Mouse (Mus musculus) frontal cortex, adult 2 months (tissue): ENCODE data around the gene Sulf2. TPM values are rescaled to one million over a fixed set of nuclear protein-coding genes. Genes with fewer than 3 reads are reported as not detected.
"Not testable (repeated sequence)": the region's sequence is repeated elsewhere in the genome, so short reads cannot be mapped to it uniquely, and the experiment has no call there.

Experiments
- DNase-seq, 2 experiments: peaks; one replicate each; pipeline ENCODE4 v3.0.0; 2022; ENCODE audit warnings: low spot score in 1 of 2; ENCODE audit errors: extremely low spot score in 1 of 2
- polyA plus RNA-seq: library from polyadenylated mRNA; depleted of rRNA; stranded (reverse); fragments of >200 nt; gene quantifications from 2 replicates; pipeline ENCODE4 v1.2.3, GENCODE M21; 2012; rRNA removed

The Sulf2 gene
- polyA plus RNA-seq = 52.1 and 61.0 TPM in 2 replicates

DNA sequence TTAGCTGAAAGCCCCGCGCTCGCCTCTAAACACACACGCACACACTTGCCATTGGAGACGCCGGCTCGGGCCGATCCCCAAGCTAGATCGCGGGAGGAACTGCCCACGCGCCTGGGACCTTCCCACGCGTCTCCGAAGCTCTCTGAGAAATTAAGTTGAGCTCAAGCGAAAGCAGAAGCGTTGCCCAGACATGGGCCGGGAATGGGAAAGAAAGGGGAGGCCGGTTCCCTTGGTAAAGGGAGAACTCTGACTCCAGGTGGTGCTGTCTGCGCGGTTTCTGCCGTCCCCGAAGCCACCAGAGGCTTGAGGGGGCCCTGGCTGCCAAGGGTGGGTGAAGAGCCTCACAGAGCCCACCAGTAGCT lies at the start of gene Sulf2:
TSS of gene Sulf2 (minus strand) at position 210 of the 362 bp plus-strand sequence.
- DNase-seq = peak in 1 of 2 experiments; percentile 82

DNA sequence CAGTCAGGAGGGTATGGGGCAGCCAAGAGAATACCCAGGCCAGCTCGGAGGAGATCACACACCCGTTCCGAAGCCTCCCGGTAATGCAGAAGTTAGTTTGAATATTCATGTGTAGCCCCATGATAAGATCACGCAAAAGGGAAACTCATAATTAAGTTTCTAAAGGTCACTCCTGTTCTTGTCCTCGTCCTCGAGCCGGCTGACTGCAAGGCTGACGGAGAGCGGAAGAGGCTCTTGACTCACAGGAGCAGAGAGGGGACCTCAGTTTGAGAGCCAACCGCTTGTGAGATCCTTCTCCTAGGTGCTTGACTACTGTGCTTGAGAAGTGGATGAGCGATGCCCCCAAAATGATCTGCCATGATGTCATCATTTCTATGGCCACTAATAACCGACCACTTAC lies 48.7 kb upstream of the Sulf2 start:
- DNase-seq = no peak

DNA sequence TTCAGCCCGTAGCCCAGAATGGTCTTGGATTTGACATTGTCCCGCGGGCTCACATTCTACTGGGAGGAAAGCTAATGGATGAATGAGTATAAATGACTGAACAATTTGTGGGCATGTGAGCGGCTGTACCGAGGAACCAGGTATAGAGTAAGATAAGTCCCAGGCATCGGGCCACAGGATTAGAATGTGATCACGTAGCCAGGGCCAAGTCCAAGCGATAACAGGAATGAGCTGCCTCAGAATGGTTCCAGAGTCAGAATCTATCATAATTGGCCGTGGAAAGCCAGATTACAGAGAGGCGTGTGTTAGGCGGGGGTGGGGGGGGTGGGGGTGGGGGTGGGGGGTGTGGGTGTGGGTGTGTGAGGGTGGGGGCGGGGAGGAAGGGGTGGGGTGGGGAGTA lies 48.2 kb upstream of the Sulf2 start:
- DNase-seq = no peak

DNA sequence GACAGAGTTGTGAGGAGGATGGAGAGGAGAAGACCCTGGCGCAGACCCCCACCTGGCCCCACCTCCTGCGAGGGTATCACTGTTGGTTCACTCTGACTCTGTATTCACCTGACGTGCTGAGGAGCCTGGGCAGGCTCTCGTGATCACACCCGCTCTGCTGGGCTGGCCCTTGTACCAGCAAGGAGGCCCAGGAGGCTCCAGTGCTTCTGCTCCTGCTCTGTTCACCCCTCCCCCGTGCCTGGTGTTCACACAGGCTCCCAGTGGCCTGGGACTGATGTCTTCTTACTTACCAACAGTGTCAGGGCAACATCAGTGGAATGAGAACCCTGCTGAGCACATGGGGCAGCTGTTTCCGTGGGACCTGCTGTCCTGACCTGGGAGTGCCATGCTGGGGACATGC lies 42.5 kb upstream of the Sulf2 start:
- DNase-seq = no peak

DNA sequence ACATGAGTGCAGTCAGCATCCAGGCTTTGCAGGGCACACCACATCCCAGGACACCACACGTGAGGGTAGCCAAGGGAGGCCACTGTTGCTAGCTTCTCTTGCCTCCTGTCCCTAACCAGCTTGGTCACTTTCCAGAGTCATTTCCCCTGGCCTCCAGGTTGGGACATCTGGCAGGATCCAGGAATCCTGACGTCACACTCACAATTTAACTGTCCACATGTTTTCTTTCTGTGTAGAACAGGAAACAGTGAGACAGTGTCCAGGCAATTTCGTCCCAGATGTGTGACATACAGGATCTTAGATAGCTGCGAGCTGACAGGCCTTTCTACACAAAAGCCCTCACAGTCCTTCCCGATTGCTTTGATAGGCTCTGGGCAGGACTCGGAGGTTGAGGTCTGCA lies 41.6 kb upstream of the Sulf2 start:
- DNase-seq = no peak

DNA sequence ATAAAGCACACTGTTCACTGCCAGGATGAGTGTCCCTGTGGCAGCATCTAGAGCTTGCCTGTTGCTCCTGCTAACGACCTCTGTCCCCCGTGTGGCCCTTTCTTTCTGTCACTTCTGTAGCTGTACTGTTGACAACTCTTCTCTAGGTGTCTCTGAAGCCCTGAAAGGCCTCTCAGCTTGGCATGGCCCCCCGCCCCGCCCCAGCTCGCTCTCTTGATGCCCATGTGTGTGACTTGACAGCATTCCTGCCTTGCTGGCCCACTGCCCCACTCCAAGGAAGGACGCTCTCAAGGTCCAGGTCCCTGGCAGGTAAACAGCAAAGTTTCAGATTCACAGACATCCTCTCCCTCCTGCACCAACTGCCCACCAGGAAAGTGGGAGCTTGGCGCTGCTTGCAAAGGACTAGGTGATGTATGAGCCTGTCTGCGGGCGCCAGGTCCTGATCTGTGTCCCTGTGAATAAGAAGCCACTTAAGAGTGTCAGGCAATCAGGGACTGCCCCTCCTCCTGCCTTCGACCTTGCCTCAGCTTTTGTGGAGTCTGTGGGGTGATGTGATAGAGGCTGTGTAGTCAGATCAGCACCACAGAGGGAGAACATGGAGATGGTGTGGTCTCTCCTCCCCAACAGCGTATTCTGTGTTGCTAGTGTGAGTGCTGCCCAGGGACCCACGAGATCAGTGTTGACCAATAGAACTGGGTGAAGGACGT lies 40.8 kb upstream of the Sulf2 start:
- no peak for DNase-seq

DNA sequence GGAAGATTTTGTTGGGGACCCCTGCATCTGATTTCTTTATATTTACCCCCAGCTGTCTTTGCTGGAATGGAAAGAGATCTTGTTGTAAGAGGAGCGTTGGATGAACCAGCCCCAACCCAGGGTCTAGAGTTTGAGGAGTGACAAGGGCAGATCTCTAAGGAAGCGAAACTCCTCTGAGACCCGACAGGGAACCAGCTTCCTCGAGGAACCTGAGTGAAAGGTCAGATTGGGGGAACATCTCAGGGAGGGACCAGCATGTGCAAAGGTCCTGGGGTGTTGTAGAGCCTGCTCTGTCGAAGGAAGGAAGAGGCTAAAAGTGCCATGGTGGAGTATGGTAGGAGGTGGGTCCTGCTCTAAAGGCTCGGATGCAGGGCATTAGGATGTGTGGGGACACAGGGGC lies 39.6 kb upstream of the Sulf2 start:
- no peak for DNase-seq

DNA sequence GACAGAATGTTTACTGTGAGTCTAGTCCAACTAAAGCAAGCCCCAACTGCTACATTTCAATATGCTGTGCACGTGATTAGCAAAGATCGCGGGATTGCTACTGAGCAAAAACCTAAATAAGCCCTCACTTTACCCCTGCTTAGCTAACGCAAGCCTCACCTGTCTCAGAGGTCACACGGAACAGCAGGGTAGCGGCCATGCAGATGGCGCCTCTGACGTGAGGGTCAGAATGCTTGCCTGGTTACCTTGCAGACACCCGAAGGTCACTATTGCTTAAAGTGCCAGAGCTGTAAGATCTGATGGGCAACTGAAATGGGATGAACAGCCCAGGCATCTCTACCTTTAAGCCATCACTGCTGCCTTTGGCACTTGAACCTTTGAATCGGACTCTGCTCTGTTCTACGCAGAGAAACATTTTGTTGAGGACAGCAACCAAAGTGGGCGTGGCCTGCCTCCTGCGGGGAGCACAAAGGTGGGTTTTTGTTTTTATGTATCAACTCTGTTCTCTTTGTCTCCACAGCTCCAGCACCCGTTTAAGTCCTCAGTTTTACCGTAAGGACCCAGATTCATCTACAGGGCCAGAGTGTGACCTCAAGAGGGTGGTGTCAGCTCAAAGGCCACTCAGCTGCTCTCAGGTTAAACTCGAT lies 38.8 kb upstream of the Sulf2 start:
- DNase-seq = no peak

DNA sequence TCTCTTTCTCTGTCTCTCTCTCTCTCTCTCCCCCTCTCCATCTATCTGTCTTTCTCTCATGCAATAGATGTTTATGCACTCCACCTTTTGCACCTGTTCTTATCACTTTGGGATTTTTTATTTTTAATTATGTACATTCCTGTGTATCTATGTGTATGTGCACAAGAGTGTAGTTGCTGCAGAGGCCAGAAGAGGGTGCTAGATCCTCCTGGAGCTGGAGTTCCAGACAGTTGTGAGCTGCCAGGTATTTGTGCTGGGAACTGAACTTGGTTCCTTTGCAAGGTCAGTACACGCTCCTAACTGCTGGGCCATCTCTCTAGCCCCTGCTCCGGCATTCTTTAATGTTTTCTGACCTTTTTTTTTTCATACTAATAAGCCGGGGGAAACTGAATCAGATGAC lies 38.0 kb upstream of the Sulf2 start:
- DNase-seq = no peak

DNA sequence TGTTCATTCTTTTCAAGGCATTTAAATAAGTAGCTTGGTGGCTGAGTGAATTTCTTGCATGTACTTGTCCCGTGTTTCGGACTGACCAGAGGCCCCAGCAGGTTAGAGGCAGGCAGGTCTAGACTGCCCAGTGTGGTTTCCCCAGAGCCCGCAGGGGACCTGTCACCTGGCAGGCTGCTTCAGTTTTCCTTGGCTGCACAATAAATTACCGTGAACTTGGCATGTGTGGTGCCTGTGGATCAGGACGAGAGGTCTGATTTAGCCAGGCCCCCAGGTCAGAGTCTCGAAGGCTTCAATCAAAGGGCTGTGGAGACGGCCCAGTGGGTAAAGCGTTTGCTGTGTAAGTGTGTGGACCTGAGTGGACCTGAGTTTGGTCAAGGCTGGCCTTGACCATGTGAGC lies 35.4 kb upstream of the Sulf2 start:
- no peak for DNase-seq

DNA sequence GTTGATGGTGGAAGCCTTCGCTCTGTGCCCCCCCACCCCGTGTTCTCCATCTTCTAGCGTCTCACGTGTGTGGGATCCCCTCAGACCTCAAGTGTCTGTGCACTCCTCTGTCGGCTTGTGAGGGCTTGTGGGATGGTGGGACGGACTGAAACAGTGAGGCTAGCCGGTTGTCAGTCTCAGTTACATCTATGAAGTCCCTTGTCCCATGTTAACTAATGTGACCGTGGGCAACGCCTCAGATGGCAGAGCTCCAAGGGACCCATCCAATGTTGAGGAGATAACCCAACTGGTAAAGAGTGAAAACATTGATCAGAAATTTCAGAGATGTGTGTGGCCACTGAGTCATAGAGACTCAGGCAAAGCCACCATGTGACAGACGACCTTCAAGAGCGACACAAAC lies 33.7 kb upstream of the Sulf2 start:
- no peak for DNase-seq

DNA sequence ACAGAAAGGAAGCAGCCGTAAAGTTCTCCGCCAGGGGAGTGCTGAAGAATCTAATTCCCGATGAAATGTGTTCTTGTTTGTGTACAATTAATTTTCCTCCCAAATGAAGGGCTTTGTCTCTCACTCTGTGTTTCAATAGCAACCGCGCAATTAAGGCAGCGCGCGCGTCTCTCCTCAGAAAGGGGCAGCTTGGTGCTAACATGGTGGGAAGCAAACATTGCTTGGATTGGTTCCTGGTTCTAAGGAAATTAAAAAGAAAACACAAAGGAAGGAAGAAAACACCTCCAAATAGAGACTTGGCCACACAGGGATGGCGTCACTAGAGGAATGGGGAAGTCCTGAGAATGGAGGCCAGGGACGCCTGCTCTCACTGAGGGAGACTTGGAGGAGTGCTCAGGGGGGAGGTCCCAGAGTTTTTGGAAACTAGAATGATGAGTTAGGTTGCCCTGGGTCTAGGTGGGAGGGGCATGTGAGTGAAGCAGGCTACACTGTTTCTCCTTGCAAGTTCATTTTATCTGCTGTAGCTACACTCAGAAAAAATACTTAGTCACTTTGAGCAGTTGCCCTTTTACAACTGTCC lies 32.5 kb upstream of the Sulf2 start:
- peak in 1 of 2 experiments; percentile 20 for DNase-seq

DNA sequence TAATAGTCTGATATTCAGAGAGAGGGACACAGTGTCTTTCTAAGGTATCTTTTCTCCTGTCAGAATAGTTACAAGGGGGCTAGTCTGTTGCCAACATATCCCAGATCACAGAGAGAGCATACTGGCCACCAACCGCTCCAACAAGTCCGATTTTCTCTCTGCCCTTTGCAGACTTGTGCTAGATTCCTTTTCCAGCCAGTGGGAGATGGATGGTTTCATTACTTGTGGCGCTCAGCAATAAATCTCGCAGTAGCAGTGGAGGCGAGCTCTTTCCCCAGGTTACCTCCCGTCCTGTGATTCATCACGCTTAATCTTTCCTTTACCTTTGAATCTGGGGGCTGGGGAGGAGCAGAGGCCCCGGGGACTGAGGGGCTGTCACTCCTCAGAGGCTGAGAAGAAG lies 31.9 kb upstream of the Sulf2 start:
- DNase-seq = not testable (repeated sequence)

DNA sequence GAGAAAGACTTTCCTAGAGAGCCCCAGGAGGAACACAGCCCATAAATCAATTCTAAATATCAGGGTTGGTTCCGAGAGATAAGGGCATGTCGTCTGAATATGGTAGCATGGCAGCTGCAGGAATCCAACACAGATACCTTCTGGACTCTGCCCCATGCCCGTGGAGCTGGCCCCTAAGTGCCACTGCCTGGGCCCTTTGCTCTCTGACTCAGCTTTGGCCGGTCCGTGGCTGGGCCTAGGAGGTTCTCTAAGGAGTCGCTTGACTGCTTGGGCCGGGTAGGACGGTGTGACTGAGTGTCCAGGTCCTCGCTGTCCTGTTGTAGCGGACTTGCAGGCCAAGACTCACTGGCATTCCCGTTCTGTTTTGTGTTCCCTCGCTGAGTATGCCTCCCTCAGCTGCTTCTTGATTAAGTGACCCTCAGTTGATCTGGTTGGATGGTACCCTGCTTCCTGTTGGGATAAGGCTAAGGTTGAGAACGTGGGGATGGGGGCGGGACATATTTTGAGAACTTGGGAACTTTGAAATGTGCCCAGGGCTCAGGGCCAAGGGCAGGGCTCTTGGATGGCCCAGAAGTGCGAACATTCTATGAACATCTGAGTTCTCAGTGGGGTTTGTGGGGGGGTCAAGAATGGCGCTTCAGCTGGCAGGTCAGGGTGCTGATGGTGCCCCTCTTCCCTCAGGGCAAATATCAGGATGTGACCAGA lies 30.9 kb upstream of the Sulf2 start:
- no peak for DNase-seq

DNA sequence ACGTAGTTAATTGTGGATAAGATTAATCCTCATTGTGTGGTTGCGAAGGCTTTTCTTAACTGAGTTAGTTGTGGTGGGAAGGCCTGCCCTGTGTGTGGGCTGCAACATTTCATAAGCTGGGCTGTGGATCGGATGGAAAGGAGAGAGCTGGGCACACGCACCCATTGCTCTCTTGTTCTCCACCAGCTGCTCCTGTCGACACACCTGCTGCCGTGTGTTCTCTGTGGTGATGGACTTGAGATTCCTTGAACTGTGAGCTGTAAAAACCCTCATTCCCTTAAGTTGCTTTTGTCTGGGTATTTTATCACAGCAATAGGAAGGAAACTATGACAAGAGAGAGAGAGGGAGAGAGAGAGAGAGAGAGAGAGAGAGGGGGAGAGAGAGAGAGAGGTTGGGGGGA lies 30.3 kb upstream of the Sulf2 start:
- DNase-seq = no peak

DNA sequence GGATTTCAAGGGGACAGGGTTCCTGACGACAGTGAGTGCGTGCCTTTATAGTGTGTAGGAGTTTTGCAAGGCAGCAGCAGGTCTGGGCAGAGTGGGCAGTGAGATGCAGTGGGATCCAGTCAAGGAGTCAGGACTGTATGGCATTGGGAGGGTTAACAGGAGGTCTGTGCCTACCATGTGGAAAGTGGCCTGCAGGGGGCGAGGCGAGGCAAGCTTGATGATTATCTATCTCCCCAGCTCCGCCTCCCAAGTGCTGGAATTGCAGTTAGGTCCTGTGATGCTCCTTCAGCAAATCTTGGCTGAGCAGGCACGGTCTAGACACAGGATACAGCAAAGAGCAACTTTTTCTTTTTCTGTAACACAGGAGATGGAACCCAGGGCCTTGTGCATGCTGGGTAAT lies 29.0 kb upstream of the Sulf2 start:
- DNase-seq = no peak

DNA sequence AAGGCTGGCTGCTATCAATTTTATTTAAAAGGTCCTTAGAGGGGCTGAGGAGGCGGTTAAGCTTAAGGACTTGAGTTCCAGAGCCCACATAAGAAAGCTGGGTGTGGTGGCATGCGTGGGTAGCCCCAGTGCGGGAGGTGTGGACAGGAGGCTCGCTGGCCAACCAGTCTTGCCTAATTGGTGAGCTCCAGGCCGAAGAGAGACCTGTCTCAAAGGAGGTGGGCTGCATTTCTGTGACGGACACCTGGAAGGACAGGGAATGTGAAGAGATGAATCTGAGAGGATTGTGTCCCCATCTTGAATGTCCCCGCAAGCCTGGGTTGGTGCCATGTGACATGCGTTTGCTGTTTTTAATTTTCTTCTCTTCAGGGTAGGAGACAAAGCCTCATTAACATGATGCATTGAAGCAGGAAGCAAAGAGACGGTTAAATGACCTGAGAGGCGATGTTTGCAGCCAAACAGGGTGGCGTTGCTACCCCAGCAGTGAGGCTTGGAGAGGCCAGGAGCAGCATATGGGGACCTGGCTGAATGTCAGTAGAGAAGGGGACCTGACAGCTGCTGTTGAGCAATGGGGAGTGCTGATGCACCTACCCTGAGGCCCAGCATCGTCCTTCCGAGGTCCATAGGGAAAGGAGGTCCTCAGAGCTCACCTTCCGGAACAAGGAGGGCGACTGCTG lies 26.7 kb upstream of the Sulf2 start:
- DNase-seq = no peak

DNA sequence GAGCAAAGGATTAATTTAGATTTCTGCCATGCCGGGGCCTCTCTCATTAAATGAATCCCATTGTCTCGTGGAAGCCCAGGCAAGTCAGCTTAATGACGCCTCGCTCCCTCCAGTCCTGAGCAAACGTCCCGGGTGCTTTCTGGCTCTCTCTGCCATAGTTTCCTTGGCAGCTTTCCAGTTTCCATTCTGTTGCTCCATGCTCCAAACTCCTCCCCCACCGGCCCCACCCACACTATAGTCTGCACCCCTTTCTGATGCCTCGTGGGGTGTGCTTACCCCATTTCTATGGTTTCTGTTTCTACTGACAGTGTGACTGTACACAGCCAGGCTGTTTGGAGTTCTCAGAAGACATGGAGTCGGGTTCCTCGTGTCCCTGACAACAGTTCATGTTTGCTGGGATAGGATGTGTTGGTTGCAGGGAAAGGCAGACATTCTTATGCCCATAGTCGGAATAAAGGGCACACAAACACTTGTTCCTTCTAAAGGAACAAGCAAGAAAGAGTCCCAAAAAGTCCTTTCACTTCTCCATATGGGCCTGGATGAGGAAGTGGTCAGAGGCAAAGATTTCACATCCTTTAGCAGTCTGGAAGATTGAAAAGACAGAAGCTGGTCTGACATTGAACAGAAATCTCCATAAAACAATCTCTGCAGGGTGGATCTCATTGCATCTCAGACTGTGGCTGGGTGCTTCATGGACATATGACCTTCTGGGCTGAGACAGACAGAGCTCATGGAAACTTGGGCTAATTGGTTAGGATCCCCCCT lies 25.5 kb upstream of the Sulf2 start:
- DNase-seq = peak in 1 of 2 experiments; percentile 52

DNA sequence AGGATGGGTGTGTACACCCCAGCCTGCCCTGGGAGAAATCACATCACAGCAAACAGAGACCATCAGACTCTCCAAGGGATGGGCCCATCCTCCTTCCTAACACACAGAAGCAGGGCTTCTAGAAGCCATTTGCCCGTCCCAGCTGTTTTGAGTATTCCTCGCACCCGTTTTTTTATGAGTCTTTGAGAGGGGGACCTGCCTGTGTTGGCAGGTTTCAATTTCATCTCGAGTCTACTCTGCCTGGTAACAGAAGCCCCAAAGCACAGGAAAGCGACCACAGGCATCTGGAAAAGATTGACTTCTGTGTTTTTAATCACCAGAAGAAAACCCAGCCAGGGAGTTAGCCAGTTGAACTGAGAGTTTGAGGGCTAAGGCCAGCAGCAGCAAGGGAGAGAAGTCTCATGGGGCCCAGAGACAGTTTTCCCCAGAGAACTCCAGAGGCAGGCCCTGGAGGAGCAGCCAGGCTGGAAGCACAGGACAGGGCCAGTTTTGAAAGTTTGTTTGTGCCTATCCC lies 24.7 kb upstream of the Sulf2 start:
- DNase-seq = no peak

DNA sequence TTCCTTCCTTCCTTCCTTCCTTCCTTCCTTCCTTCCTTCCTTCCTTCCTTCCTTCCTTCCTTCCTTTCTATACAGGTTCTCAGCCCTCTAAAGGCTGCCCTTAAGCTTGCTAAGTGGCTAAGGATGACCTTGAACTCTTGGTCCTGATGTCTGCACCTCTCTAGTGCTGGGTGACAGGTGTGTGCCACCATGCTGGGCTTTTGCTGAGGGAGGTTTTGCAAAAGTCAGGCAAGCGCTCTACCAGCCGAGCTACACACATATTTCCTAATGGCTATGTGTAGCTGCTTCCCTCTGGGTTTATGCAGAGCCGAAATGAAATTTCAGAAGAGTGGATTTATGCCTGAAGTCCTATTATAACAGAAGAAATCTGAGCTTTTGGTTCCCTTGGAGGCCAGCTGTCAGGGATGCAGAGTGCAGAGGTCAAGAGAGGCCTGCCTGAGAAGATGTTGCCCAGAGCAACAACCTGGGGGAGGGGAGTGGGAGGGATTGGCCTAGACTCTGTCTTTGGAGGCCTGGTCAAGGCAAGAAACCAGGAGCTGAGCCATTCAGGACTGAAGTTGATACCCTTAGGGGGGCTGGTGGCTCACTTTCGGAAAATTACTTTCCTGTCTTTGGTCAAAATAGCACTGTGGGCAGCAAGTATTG lies 24.1 kb upstream of the Sulf2 start:
- DNase-seq = no peak
